Mouse (Mus musculus) liver, embryonic 14.5 days (tissue): ENCODE measurements around the gene Gfer.

Experiments used
- CTCF ChIP-seq: IDR thresholded peaks from 2 replicates; pipeline ENCODE4 v1.5.1; 2016; ENCODE audit warnings: antibody characterized with exemption, low read depth, control low read depth
- EP300 ChIP-seq: IDR thresholded peaks from 2 replicates; pipeline ENCODE4 v1.6.1; 2016; ENCODE audit warnings: antibody characterized with exemption, low read depth

- TF ChIP-seq CTCF (no peak), EP300 (no peak)
Observed at GRCm38 (mm10) chr17:24725637-24726390, 29.9 kb upstream of the Gfer start.
